Mouse (Mus musculus) embryonic fibroblast, embryonic 13.5 days (primary cell): ENCODE data around the gene Selenos.

Experiments
- CTCF ChIP-seq: IDR thresholded peaks from 2 replicates; pipeline ENCODE4 v1.5.1; 2011; ENCODE audit warnings: mild to moderate bottlenecking, control low read depth, low read length, moderate library complexity, borderline replicate concordance; ENCODE audit not compliant: insufficient read depth
- POLR2A ChIP-seq: IDR thresholded peaks from 2 replicates; pipeline ENCODE4 v1.6.1; 2011; ENCODE audit warnings: low read depth, mild to moderate bottlenecking, control low read depth, low read length, moderate library complexity

- TF ChIP-seq CTCF (no peak), POLR2A (no peak)
Observed at GRCm38 (mm10) chr7:66061057-66061456, 18.4 kb upstream of the Selenos start.
